Mouse (Mus musculus) bone marrow, adult 2 months (tissue): Measurements from ENCODE around the gene Nek7. TPM values are rescaled to one million over a fixed set of nuclear protein-coding genes. Genes with fewer than 3 reads are reported as not detected.

Source experiments
- H3K27ac ChIP-seq: fragments of 200-500 bp; 2 replicates; pipeline ENCODE4 v1.5.1; 2012; ENCODE audit warnings: low read depth, mild to moderate bottlenecking, control low read depth, inconsistent platforms, low read length; ENCODE audit not compliant: control insufficient read depth, poor library complexity, insufficient read depth
- H3K4me1 ChIP-seq: fragments of 200-500 bp; 2 replicates; pipeline ENCODE4 v1.6.1; 2011; ENCODE audit warnings: low read length; ENCODE audit not compliant: control insufficient read depth, insufficient read depth
- H3K4me3 ChIP-seq: fragments of 200-500 bp; replicated peaks from 2 replicates; pipeline ENCODE3; 2011; ENCODE audit warnings: mild to moderate bottlenecking, low read depth, low read length, control low read depth; ENCODE audit not compliant: control insufficient read depth
- CTCF ChIP-seq: fragments of 200-500 bp; IDR thresholded peaks from 2 replicates; pipeline ENCODE4 v1.5.1; 2011; ENCODE audit warnings: low read length, control low read depth; ENCODE audit not compliant: control insufficient read depth, insufficient read depth
- POLR2A ChIP-seq: fragments of 200-500 bp; IDR thresholded peaks from 2 replicates; pipeline ENCODE4 v1.6.1; 2011; ENCODE audit warnings: low read depth, mild to moderate bottlenecking, control low read depth, low read length, borderline replicate concordance; ENCODE audit not compliant: control insufficient read depth
- WGBS: fragments of 180-500 bp; shearing (Covaris S2); methylation state at CpG from one replicate; pipeline ENCODE4 v1.1.7; 2018; 5-methylcytosine and 5-hydroxymethylcytosine counted together
- polyA plus RNA-seq: library from polyadenylated mRNA; stranded (reverse); fragments of >200 nt; gene quantifications from 2 replicates; pipeline ENCODE4 v1.2.4, GENCODE M21; 2011; ENCODE audit warnings: low replicate concordance; ENCODE audit not compliant: missing spikeins, insufficient read depth, insufficient read length

Gene Nek7
- polyA plus RNA-seq, 1 experiment: 11.3 TPM

DNA sequence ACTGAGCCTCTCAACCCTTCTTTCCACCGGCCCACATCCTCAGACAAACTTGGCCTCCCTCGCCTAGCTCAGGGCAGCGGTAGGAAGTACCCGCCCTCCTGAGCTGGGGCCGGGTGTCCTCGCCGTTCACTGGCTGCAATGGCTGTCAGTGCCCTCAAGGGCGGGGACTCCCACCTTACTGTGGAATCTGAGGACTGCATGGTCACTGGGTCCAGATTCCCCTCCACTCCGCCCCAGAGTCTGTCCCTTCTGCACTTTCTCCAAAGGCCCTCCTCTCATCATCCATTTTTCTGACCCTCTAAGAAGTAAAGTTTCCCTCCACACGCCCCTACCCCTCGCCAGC is 2.0 kb downstream of the Nek7 start:
- H3K27ac ChIP-seq: peak overlapping the region; percentile 61
- TF ChIP-seq CTCF (peak; percentile 1; the same call in 1 of the 2 replicates), POLR2A (peak; percentile 54; the same call in 1 of the 2 replicates)
- peaks cover 3% of the 10 kb centered on the region; the same call in 1 of the 2 replicates for H3K4me1 ChIP-seq
- 1% methylated on average over 11 of the region's 11 CpGs for WGBS
- peak overlapping the region; percentile 53 for H3K4me3 ChIP-seq

DNA sequence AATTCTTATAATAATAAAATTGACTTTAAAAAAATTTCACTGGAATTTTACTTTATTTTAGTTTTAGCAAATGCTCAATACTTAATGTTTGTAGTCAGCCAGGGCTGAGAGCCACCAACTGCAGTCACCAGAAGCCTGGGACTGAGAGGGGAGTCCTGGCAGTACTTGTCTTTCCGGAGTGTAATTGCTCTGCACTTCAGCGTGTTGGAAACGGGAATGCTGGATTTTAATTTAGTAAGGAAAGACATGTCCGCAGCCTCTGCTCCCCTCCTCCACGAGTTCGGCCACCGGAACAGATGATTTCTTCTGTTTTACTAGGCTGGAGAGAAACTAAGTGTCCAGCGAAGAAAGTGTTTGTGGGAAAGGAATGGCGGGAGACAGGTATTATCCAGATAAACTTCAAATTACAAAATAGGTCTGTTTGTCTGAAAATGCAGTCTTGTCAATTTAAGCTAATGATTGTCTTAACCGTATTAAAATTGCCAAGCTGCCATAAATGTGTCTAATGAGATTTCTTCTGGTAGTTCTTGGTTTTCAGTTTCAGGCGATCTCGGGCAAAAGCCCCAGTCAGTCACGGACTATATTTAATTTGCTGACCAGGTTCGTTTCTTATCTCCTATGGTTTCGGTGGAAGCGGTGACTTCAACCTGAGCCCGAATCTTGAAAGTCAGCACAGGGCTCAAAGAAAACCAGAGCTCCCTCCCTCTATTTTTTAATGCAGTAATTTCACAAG is 2.5 kb downstream of the Nek7 start:
- TF ChIP-seq CTCF (no peak), POLR2A (no peak)
- Histone ChIP-seq H3K4me1 (peaks cover 3% of the 10 kb centered on the region; the same call in 1 of the 2 replicates), H3K27ac (peak overlapping the region; percentile 61), H3K4me3 (peak overlapping the region; percentile 53)
- WGBS: 26% methylated on average over 17 of the region's 17 CpGs

DNA sequence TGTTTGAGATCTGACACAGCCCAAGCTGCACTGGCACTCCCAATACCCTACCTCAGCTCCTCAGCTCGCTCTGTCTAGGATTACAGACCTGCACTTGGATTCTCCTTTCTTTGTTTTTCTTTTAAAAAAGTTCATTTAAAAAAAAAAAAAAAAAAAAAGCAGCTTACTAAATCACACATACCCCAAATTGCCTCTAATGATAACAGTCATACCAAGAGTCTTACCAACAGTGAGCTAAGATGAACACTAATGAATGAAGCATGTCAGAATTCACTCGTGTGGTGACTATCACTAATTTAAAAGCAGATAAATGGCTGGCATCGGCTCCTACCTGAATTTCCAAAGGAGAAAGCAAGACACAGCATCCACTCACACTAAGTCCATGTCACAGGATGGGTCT is 4.6 kb downstream of the Nek7 start:
- H3K4me1 ChIP-seq: peaks cover 3% of the 10 kb centered on the region; the same call in 1 of the 2 replicates
- TF ChIP-seq CTCF: no peak
- TF ChIP-seq POLR2A: no peak
- H3K27ac ChIP-seq: peak overlapping the region; percentile 72
- no peak overlapping the region for H3K4me3 ChIP-seq
- 77% methylated on average over 3 of the region's 3 CpGs for WGBS

DNA sequence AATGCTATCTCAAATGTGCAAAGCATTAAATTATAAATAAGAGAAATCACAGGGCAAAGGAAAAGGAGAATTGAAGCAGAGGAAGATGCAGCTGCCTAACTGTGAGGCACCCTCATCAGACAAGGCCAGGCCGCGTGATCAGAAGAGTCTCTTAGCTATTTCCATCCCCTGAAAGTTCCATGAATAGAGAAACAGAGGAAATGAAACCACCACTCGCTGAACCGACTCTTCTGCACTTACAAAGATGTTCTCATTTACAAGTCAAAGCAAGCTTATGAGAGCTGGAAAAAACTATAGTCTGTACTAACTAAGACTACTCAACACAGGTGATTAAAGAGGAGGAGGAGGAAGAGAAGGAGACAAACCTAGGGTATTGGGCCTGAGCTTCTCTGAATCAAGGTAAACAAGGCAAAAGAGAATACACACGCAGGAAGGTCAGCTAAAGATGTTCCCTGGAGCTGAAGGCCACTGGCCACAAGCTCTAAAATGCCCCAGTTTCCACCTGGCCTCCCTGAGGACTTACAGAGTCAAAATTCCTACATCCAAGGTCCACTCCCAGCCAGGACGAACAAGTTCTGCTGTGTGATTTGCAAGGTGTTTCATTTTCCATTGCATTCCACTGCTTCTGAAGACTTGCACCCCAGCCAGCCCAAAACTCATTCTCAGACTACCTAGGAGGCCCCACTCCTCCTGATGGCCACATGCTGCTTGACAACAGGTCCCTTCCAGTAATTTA is 5.2 kb downstream of the Nek7 start:
- Histone ChIP-seq H3K4me3 (no peak overlapping the region), H3K27ac (peak overlapping the region; percentile 72), H3K4me1 (peaks cover 3% of the 10 kb centered on the region; the same call in 1 of the 2 replicates)
- TF ChIP-seq CTCF: no peak
- TF ChIP-seq POLR2A: no peak
- WGBS: 26% methylated on average over 6 of the region's 6 CpGs

DNA sequence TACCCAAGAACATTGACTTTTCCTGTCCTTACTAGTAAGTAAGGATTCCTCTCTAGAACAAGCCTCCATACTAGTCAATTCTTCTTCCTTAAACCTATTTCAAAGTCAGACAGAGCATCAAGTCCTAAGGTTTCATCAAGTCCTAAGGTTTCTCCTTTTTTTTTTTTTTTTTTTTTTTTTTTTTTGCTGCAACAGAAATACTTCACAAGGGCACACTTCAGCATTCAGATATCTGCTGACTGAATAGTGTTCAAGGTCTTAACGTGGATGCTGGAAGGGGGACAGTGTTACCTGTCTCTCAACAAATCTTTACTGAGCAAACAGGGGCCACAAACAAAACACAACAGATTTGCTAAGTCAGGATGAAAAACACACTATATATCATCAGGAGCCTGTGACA is 7.8 kb downstream of the Nek7 start:
- 84% methylated on average over 1 of the region's 1 CpGs for WGBS
- TF ChIP-seq POLR2A: no peak
- no peak overlapping the region for H3K27ac ChIP-seq
- H3K4me3 ChIP-seq: no peak overlapping the region
- H3K4me1 ChIP-seq: peaks cover 1% of the 10 kb centered on the region; the same call in 1 of the 2 replicates

DNA sequence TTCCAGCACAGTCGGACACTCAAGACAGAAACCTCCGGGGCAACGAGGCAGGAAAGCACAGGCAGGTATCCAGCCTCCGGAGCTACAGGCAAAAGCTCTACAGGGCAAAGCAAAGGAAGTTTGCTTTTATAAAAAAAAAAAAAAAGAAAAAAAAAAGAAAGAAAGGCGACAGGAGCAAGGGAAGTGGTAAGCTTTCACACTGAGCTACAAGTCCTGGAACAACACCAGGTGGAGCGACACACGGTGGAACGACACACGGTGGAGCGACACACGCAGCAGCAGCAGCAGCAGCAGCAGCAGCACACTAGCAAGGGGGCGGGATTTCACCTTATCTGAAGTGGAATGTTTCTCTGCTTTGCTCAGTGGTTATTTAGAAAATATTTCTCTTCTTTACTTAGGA is 10.8 kb downstream of the Nek7 start:
- WGBS: 83% methylated on average over 12 of the region's 12 CpGs
- H3K27ac ChIP-seq: no peak overlapping the region
- no peak overlapping the region for H3K4me3 ChIP-seq
- peaks cover 1% of the 10 kb centered on the region; the same call in 1 of the 2 replicates for H3K4me1 ChIP-seq
- TF ChIP-seq POLR2A: no peak
- no peak for TF ChIP-seq CTCF

DNA sequence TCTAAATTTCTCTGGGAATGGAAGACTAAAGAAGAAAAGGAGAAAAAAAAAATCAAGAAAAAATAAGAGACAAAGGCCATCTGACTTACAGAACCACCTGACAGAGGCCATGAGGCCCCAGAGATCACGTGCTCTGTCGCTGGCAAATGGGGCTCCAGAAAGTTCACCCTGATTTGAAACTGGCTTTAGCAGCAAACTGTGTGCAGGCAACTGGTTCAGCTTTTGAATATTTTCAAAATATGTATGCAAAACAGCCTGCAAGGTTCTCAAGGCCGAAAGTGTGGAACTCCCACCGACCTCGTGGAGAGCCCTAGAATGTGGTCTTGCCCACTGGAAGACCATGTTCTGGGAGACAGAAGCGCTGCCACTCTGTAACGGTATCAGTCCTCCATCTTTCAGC is 11.6 kb downstream of the Nek7 start:
- TF ChIP-seq CTCF: no peak
- no peak for TF ChIP-seq POLR2A
- Histone ChIP-seq H3K4me1 (no peaks in the 10 kb centered on the region), H3K4me3 (no peak overlapping the region), H3K27ac (no peak overlapping the region)
- 93% methylated on average over 7 of the region's 7 CpGs for WGBS

DNA sequence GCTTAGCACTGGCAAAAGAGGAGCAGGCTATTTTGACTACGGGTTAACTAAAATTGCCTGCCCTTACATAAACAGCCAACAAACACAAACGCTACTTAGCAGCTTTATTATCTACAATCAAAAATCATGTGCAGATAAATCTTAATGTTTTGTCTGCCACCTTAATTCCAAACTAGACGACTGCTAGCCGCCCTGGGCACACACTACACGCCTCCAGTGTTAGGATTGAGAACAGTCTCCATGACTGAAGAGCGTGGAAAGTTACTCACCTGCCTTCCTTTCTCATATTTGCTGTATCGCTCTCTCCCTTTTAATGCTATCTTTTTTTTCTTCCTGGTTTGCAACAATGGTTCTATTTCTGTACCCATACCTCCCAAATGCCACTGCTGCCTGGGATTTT is 12.1 kb downstream of the Nek7 start:
- TF ChIP-seq POLR2A: no peak
- no peak for TF ChIP-seq CTCF
- no peak overlapping the region for H3K27ac ChIP-seq
- no peak overlapping the region for H3K4me3 ChIP-seq
- H3K4me1 ChIP-seq: no peaks in the 10 kb centered on the region
- 84% methylated on average over 7 of the region's 7 CpGs for WGBS

DNA sequence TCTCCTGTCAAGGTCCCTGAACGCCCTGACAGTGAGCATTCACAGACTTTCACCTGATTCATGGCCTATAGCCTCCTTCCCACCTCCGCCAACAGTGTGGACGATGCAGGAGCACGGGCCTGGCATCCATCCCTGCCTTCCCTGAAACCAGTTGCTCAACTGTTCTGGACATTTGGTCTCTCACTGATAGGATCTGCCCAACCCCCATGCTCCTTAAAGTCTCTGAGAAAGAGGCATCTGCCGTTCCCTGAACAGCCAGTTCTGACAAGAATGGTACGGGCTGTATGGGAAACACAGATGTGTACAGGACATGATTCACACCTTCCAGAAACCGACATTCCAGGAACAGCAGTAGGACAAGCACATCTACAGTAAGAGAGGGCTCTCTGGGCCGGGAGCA is 13.2 kb downstream of the Nek7 start:
- 91% methylated on average over 8 of the region's 8 CpGs for WGBS

More for the DNA sequence above, 13.2 kb downstream of the Nek7 start:
- no peak overlapping the region for H3K27ac ChIP-seq
- no peaks in the 10 kb centered on the region for H3K4me1 ChIP-seq
- no peak overlapping the region for H3K4me3 ChIP-seq
- no peak for TF ChIP-seq CTCF
